Mouse (Mus musculus) midbrain, embryonic 16.5 days (tissue): ENCODE results near the gene C87414. TPM values are rescaled to one million over a fixed set of nuclear protein-coding genes. Genes with fewer than 3 reads are reported as not detected.
"Not testable (repeated sequence)": the region's sequence is repeated elsewhere in the genome, so short reads cannot be mapped to it uniquely, and the experiment has no call there.

Source experiments
- ATAC-seq: fragments of 200-750 bp; cut with Nextera tagmentation; 2 replicates; pipeline ENCODE4 v1.8.0; 2017; ENCODE audit warnings: moderate TSS enrichment
- H3K27ac ChIP-seq: fragments of 300-500 bp; sonication (generic); 2 replicates; pipeline ENCODE4 v1.5.1; 2014; ENCODE audit warnings: mild to moderate bottlenecking, low read length, mixed read lengths
- H3K27me3 ChIP-seq: fragments of 300-500 bp; sonication (generic); 2 replicates; pipeline ENCODE4 v1.6.1; 2014; ENCODE audit warnings: low read depth, low read length, mixed read lengths; ENCODE audit not compliant: control insufficient read depth, insufficient read depth
- H3K36me3 ChIP-seq: fragments of 300-500 bp; sonication (generic); 2 replicates; pipeline ENCODE4 v1.6.1; 2014; ENCODE audit warnings: mild to moderate bottlenecking, low read length, moderate library complexity, mixed read lengths; ENCODE audit not compliant: control insufficient read depth, insufficient read depth
- H3K4me1 ChIP-seq: fragments of 300-500 bp; sonication (generic); 2 replicates; pipeline ENCODE4 v1.6.1; 2014; ENCODE audit warnings: mild to moderate bottlenecking, low read length, mixed read lengths; ENCODE audit not compliant: control insufficient read depth, insufficient read depth
- H3K4me2 ChIP-seq: fragments of 300-500 bp; sonication (generic); 2 replicates; pipeline ENCODE4 v1.6.1; 2014; ENCODE audit warnings: mild to moderate bottlenecking, low read length, mixed read lengths
- H3K4me3 ChIP-seq: fragments of 300-500 bp; sonication (generic); 2 replicates; pipeline ENCODE4 v1.5.1; 2014; ENCODE audit warnings: low read depth, mild to moderate bottlenecking, low read length, moderate library complexity, mixed read lengths
- H3K9ac ChIP-seq: fragments of 300-500 bp; sonication (generic); 2 replicates; pipeline ENCODE4 v1.6.1; 2014; ENCODE audit warnings: low read depth, low read length, mixed read lengths
- H3K9me3 ChIP-seq: fragments of 300-500 bp; sonication (generic); replicated peaks from 2 replicates; pipeline ENCODE4 v1.6.1; 2014; ENCODE audit warnings: mild to moderate bottlenecking, low read length, mixed read lengths; ENCODE audit not compliant: control insufficient read depth, poor library complexity, severe bottlenecking
- WGBS: fragments of 180-500 bp; shearing (Covaris S2); extraction: QIAGEN DNeasy Blood & Tissue Kit; methylation state at CpG from one replicate; pipeline ENCODE4 v1.1.7; 2014; 5-methylcytosine and 5-hydroxymethylcytosine counted together
- polyA plus RNA-seq: library from polyadenylated mRNA; unstranded; fragments of >200 nt; fragmentation: Nextera tagmentation; extraction: Ambion mirVana; gene quantifications from 2 replicates; pipeline ENCODE4 v1.2.1, GENCODE M21; 2015

The C87414 gene
- polyA plus RNA-seq: not detected in 2 replicates

DNA sequence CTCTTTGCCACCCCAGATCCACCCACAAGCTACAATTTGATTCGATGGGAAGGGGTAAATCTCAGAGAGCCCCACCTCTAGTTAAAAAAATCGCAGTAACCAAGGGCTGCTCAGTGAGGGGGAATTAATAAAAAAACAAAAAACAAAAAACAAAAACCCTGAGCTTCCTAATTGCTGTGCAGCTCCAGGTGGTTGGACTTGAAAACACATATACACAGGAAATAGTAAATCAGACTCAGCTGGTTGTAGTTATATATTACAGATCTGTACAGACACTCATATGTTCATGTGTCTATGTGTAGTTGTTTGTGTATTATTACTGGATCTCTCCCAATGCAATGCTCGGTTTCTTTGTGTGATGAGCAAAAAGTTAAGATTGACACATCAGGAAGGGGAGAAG is at the start of gene C87414:
Gene C87414 (minus strand): TSS at position 101 of the 400 bp plus-strand sequence.
- not testable (repeated sequence) for H3K4me3 ChIP-seq, H3K36me3 ChIP-seq, H3K9ac ChIP-seq, H3K4me1 ChIP-seq, H3K4me2 ChIP-seq, H3K27ac ChIP-seq, H3K9me3 ChIP-seq, H3K27me3 ChIP-seq, ATAC-seq
- WGBS: no CpG with 5 or more reads among the region's 3 CpGs

DNA sequence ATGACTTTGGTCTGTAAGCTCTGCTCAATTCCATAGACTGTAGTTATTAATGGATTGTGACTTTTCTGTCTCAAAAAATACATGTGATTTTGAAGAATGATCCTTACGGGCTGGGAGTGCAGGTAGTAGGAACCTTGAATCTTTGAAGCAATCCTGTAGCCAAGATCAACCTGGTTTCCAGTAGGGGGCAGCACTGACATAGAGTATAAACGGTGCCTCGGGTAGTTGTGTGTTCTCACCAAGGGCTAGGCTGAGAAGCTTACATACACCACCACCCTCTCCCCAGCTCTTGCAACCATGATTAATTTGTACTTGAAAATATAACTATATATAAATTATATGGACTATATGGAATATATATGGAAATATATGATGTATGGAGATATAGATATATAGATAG is 13.3 kb upstream of the C87414 start:
- 70% methylated on average over 3 of the region's 3 CpGs for WGBS

More for the DNA sequence above, 13.3 kb upstream of the C87414 start:
- not testable (repeated sequence) for H3K9ac ChIP-seq, H3K4me1 ChIP-seq, H3K4me3 ChIP-seq, H3K4me2 ChIP-seq, H3K9me3 ChIP-seq, H3K27me3 ChIP-seq, H3K27ac ChIP-seq, ATAC-seq, H3K36me3 ChIP-seq

Other genes with a start within 250 kb of the C87414 start
- not detected in 2 replicates for gene Gm16427, start 131.4 kb downstream of the C87414 start, polyA plus RNA-seq
- not detected in 2 replicates for gene Gm7792, start 172.2 kb upstream of the C87414 start, polyA plus RNA-seq